Mouse (Mus musculus) heart, adult 9 months (tissue): Measurements from ENCODE around the gene Mrgpra6.
A peak's percentile ranks its signal among the peaks of the same experiment; 100 is the strongest.

Source experiments
- DNase-seq, 2 experiments: peaks; one replicate each; pipeline ENCODE4 v3.0.0; 2022; ENCODE audit warnings: low spot score in 2 of 2

Gene Mrgpra6

GRCm38 (mm10) chr7:47204830-47205229, at the start of gene Mrgpra6:
Mrgpra6 (minus strand) TSS chr7:47204920.
- DNase-seq = no peak

GRCm38 (mm10) chr7:47252770-47253169, 48.0 kb upstream of the Mrgpra6 start, which contains the start of gene Mrgpra9:
Mrgpra9 (minus strand) TSS chr7:47252848.
- no peak for DNase-seq

- DNase-seq = no peak
Observed at GRCm38 (mm10) chr7:47244658-47245057, 39.9 kb upstream of the Mrgpra6 start.

- no peak for DNase-seq
Observed at GRCm38 (mm10) chr7:47195271-47195670, 9.4 kb downstream of the Mrgpra6 start.

- DNase-seq = no peak
Observed at GRCm38 (mm10) chr7:47170814-47171213, 33.9 kb downstream of the Mrgpra6 start.

- no peak for DNase-seq
Observed at GRCm38 (mm10) chr7:47165028-47165427, 39.7 kb downstream of the Mrgpra6 start.

GRCm38 (mm10) chr7:47163203-47163602, 41.5 kb downstream of the Mrgpra6 start:
- no peak for DNase-seq

- no peak for DNase-seq
Observed at GRCm38 (mm10) chr7:47158451-47158850, 46.3 kb downstream of the Mrgpra6 start.

- no peak for DNase-seq
Observed at GRCm38 (mm10) chr7:47157743-47158142, 47.0 kb downstream of the Mrgpra6 start.

- no peak for DNase-seq
Observed at GRCm38 (mm10) chr7:47155849-47156248, 48.9 kb downstream of the Mrgpra6 start.

- no peak for DNase-seq
Observed at GRCm38 (mm10) chr7:47155396-47155795, 49.3 kb downstream of the Mrgpra6 start.

- peak in 1 of 2 experiments; percentile 32 for DNase-seq
Observed at GRCm38 (mm10) chr7:47150420-47151061, 54.2 kb downstream of the Mrgpra6 start.

GRCm38 (mm10) chr7:47148298-47148697, 56.4 kb downstream of the Mrgpra6 start:
- DNase-seq = no peak

- peak in 1 of 2 experiments; percentile 7 for DNase-seq
Observed at GRCm38 (mm10) chr7:47146034-47146812, 58.5 kb downstream of the Mrgpra6 start.

- DNase-seq = no peak
Observed at GRCm38 (mm10) chr7:47144299-47144698, 60.4 kb downstream of the Mrgpra6 start.

GRCm38 (mm10) chr7:47139823-47140325, 64.8 kb downstream of the Mrgpra6 start:
- no peak for DNase-seq
